Comparison of ENCODE assay signal across 30 mouse cellular contexts in genomic region chr14:103831007-103831406, GRCm38 (mm10). TPM values are rescaled to one million over a fixed set of nuclear protein-coding genes. Genes with fewer than 3 reads are reported as not detected.
DNase-seq lines count a peak whose midpoint lies in the region; ATAC-seq and TF ChIP-seq lines count a peak whose summit lies in the region.
"Had no signal": no experiment of that assay in that cellular context is flagged by ENCODE, and none has a peak within 500 bp of the region (broad histone marks: within the 10 kb centered on the region; RNA-seq: fewer than 3 reads in every experiment).

No protein-coding gene starts in this region.

- 67% methylated on average over 5 of the region's 5 CpGs for WGBS in hindbrain, embryonic 16.5 days
- WGBS in hindbrain, embryonic 13.5 days: 79% methylated on average over 5 of the region's 5 CpGs
- 54% methylated on average over 5 of the region's 5 CpGs for WGBS in lung, embryonic 14.5 days
- 43% methylated on average over 5 of the region's 5 CpGs for WGBS in intestine, embryonic 15.5 days

- peak; percentile 48; the same call in 1 of the 2 replicates for ATAC-seq in hindbrain, embryonic 16.5 days
- ATAC-seq in hindbrain, embryonic 13.5 days (ENCODE audit: low FRiP score): no peak
- no peak for ATAC-seq in lung, embryonic 14.5 days (ENCODE audit: insufficient read depth)
- ATAC-seq in intestine, embryonic 15.5 days: 0 out of 2 replicates have a peak, but pooled peaks have one; percentile 28
- ATAC-seq: CD4-positive, CD25-positive, alpha-beta regulatory T cell, adult 4 months; forebrain, embryonic 13.5 days; midbrain, embryonic 15.5 days had no signal

- no peak overlapping the region for H3K4me3 ChIP-seq in hindbrain, embryonic 16.5 days (ENCODE audit: low read length)
- no peak overlapping the region for H3K4me3 ChIP-seq in hindbrain, embryonic 13.5 days
- H3K4me3 ChIP-seq in lung, embryonic 14.5 days (ENCODE audit: low read depth, low read length): no peak overlapping the region
- no peak overlapping the region for H3K4me3 ChIP-seq in intestine, embryonic 15.5 days (replicated peaks)
- H3K4me3 ChIP-seq: erythroblast, embryonic 14.5 days; forebrain, embryonic 13.5 days; heart, adult 2 months; heart, embryonic 12.5 days; hindbrain, embryonic 15.5 days; kidney, embryonic 15.5 days; lung, embryonic 15.5 days; midbrain, embryonic 10.5 days; midbrain, embryonic 15.5 days had no signal

- H3K9me3 ChIP-seq in hindbrain, embryonic 16.5 days (ENCODE audit: control insufficient read depth, low read length): no peaks in the 10 kb centered on the region
- no peaks in the 10 kb centered on the region for H3K9me3 ChIP-seq in hindbrain, embryonic 13.5 days
- no peaks in the 10 kb centered on the region for H3K9me3 ChIP-seq in lung, embryonic 14.5 days (ENCODE audit: low read depth, low read length)
- no peaks in the 10 kb centered on the region for H3K9me3 ChIP-seq in intestine, embryonic 15.5 days
- H3K9me3 ChIP-seq: forebrain, embryonic 13.5 days; heart, embryonic 12.5 days; hindbrain, embryonic 15.5 days; kidney, embryonic 15.5 days; lung, embryonic 15.5 days; midbrain, embryonic 10.5 days; midbrain, embryonic 15.5 days had no signal

- H3K9ac ChIP-seq in hindbrain, embryonic 16.5 days (ENCODE audit: low read depth, low read length): no peak overlapping the region
- H3K9ac ChIP-seq in hindbrain, embryonic 13.5 days: no peak overlapping the region
- no peak overlapping the region for H3K9ac ChIP-seq in lung, embryonic 14.5 days
- H3K9ac ChIP-seq in intestine, embryonic 15.5 days: no peak overlapping the region
- H3K9ac ChIP-seq: forebrain, embryonic 13.5 days; heart, embryonic 12.5 days; hindbrain, embryonic 15.5 days; kidney, embryonic 15.5 days; liver, embryonic 14.5 days; lung, embryonic 15.5 days; midbrain, embryonic 15.5 days had no signal

- no peaks in the 10 kb centered on the region; the same call in 1 of the 2 replicates for H3K4me1 ChIP-seq in hindbrain, embryonic 16.5 days (ENCODE audit: control insufficient read depth, insufficient read depth, low read depth, low read length)
- 0 out of 2 replicates have a peak, but pooled peaks cover 6% of the 10 kb centered on the region for H3K4me1 ChIP-seq in hindbrain, embryonic 13.5 days (replicated peaks)
- peaks cover 16% of the 10 kb centered on the region; the same call in 1 of the 2 replicates for H3K4me1 ChIP-seq in lung, embryonic 14.5 days (ENCODE audit: insufficient read depth)
- H3K4me1 ChIP-seq in intestine, embryonic 15.5 days (replicated peaks): peaks cover 8% of the 10 kb centered on the region
- H3K4me1 ChIP-seq: hindbrain, embryonic 15.5 days; midbrain, embryonic 15.5 days had no signal

- no peak for TF ChIP-seq CTCF in lung, embryonic 14.5 days (IDR thresholded peaks at IDR 0.05; ENCODE audit: low read depth)

- no peaks in the 10 kb centered on the region for H3K27me3 ChIP-seq in hindbrain, embryonic 16.5 days (replicated peaks; ENCODE audit: control insufficient read depth, insufficient read depth, low read length)
- H3K27me3 ChIP-seq in hindbrain, embryonic 13.5 days: no peaks in the 10 kb centered on the region
- no peaks in the 10 kb centered on the region for H3K27me3 ChIP-seq in lung, embryonic 14.5 days (ENCODE audit: insufficient read depth, low read length)
- no peaks in the 10 kb centered on the region for H3K27me3 ChIP-seq in intestine, embryonic 15.5 days (replicated peaks)
- H3K27me3 ChIP-seq: forebrain, embryonic 13.5 days; heart, embryonic 12.5 days; hindbrain, embryonic 15.5 days; kidney, embryonic 15.5 days; lung, embryonic 15.5 days; midbrain, embryonic 15.5 days had no signal

- no peak overlapping the region for H3K4me2 ChIP-seq in hindbrain, embryonic 16.5 days (ENCODE audit: low read length)
- H3K4me2 ChIP-seq in hindbrain, embryonic 13.5 days: no peak overlapping the region
- H3K4me2 ChIP-seq in lung, embryonic 14.5 days: no peak overlapping the region
- no peak overlapping the region for H3K4me2 ChIP-seq in intestine, embryonic 15.5 days (replicated peaks)
- H3K4me2 ChIP-seq: forebrain, embryonic 13.5 days; heart, embryonic 12.5 days; hindbrain, embryonic 15.5 days; kidney, embryonic 15.5 days; lung, embryonic 15.5 days; midbrain, embryonic 15.5 days had no signal

- H3K27ac ChIP-seq in hindbrain, embryonic 16.5 days (ENCODE audit: low read depth, low read length): peak overlapping the region; percentile 40
- H3K27ac ChIP-seq in hindbrain, embryonic 13.5 days: no peak overlapping the region
- no peak overlapping the region for H3K27ac ChIP-seq in lung, embryonic 14.5 days (ENCODE audit: low read depth)
- H3K27ac ChIP-seq in intestine, embryonic 15.5 days: peak overlapping the region; percentile 32; the same call in 1 of the 2 replicates
- H3K27ac ChIP-seq: forebrain, embryonic 13.5 days; heart, adult 2 months; hindbrain, embryonic 15.5 days; kidney, embryonic 15.5 days; liver, embryonic 14.5 days; lung, embryonic 15.5 days; midbrain, embryonic 10.5 days; midbrain, embryonic 15.5 days; stomach, postnatal 0 days had no signal

- no peaks in the 10 kb centered on the region for H3K36me3 ChIP-seq in hindbrain, embryonic 16.5 days (ENCODE audit: control insufficient read depth, insufficient read depth, low read length)
- H3K36me3 ChIP-seq in hindbrain, embryonic 13.5 days: no peaks in the 10 kb centered on the region
- H3K36me3 ChIP-seq in lung, embryonic 14.5 days (ENCODE audit: insufficient read depth): no peaks in the 10 kb centered on the region
- no peaks in the 10 kb centered on the region for H3K36me3 ChIP-seq in intestine, embryonic 15.5 days
- H3K36me3 ChIP-seq: heart, embryonic 12.5 days; hindbrain, embryonic 15.5 days; kidney, embryonic 15.5 days; lung, embryonic 15.5 days; midbrain, embryonic 10.5 days; midbrain, embryonic 15.5 days had no signal

- peak; percentile 23 for DNase-seq in lung, embryonic 14.5 days
- DNase-seq in lung, postnatal 4 days: no peak
- peak; percentile 13 for DNase-seq in yolk sac, embryonic 10.5 days (ENCODE audit: low spot score)
- no peak for DNase-seq in adrenal gland, adult 2 months
- DNase-seq: adrenal gland, postnatal 25 days; cerebellum, adult 18-20 months; cerebellum, postnatal 10 days; heart, adult 2 months; heart, postnatal 4 days; kidney, adult 18-20 months; kidney, postnatal 25 days; left cerebral cortex, postnatal 4 days; liver; right cerebral cortex, adult 18-20 months; thymus, adult 2 months; thymus, postnatal 36 days had no signal

RNA-seq across cellular contexts. Expression of gene Ednrb, which starts 13.2 kb away (rescaled TPM):
- 139 and 159 TPM in 2 replicates for polyA plus RNA-seq in hindbrain, embryonic 16.5 days (2015; fragmentation: Nextera tagmentation; extraction: Ambion mirVana)
- 134 and 147 TPM in 2 replicates for polyA plus RNA-seq in hindbrain, embryonic 13.5 days (2015; fragmentation: Nextera tagmentation; extraction: Ambion mirVana)
- polyA plus RNA-seq in lung, embryonic 14.5 days (2014; fragmentation: Nextera tagmentation; extraction: Ambion mirVana): 136 and 144 TPM in 2 replicates
- 136 and 159 TPM in 2 replicates for polyA plus RNA-seq in intestine, embryonic 15.5 days (2015; fragmentation: Nextera tagmentation; extraction: Ambion mirVana)
- 10 to 100 TPM; 33.2 to 41.3 TPM for total RNA-seq in adrenal gland, adult 2 months (2021)
- polyA plus RNA-seq in adrenal gland, adult 2 months (2012; rRNA removed): 3.6 TPM in 2 replicates

Comparison
In these comparisons a context has a peak if more than half of its experiments do, and no peak if none do; other contexts are left out.
1. ATAC-seq: peak in hindbrain, embryonic 16.5 days (single experiment) and intestine, embryonic 15.5 days (single experiment); none in hindbrain, embryonic 13.5 days (single experiment) and lung, embryonic 14.5 days (single experiment).
2. H3K27ac ChIP-seq: peak in hindbrain, embryonic 16.5 days (single experiment) and intestine, embryonic 15.5 days (single experiment); none in hindbrain, embryonic 13.5 days (single experiment) and lung, embryonic 14.5 days (single experiment).
3. DNase-seq: peak in lung, embryonic 14.5 days (single experiment) and yolk sac, embryonic 10.5 days (single experiment); none in lung, postnatal 4 days (0 of 2) and adrenal gland, adult 2 months (single experiment).
4. RNA of gene Ednrb, which starts 13.2 kb away (polyA plus RNA-seq): 136 to 159 TPM in intestine, embryonic 15.5 days, 139 to 159 TPM in hindbrain, embryonic 16.5 days, 134 to 147 TPM in hindbrain, embryonic 13.5 days and 136 to 144 TPM in lung, embryonic 14.5 days; 3.6 TPM in adrenal gland, adult 2 months; every median in the first group is over 10 times any median in the second.